Mouse (Mus musculus) G1E (cell line): ENCODE measurements around the gene Zeb2. TPM values are rescaled to one million over a fixed set of nuclear protein-coding genes. Genes with fewer than 3 reads are reported as not detected.

ENCODE experiments used
- ATAC-seq: 2 replicates; pipeline ENCODE4 v1.8.0; 2016; ENCODE audit warnings: mild to moderate bottlenecking; ENCODE audit not compliant: insufficient number of reproducible peaks, poor library complexity, low FRiP score, severe bottlenecking; ENCODE audit errors: extremely low read depth
- DNase-seq: peaks from one replicate; pipeline ENCODE4 v3.0.0; 2012; ENCODE audit warnings: low spot score
- H3K27me3 ChIP-seq: 2 replicates; pipeline ENCODE4 v1.6.1; 2012; ENCODE audit warnings: mild to moderate bottlenecking, low read length, inconsistent platforms; ENCODE audit not compliant: insufficient read depth
- H3K36me3 ChIP-seq: replicated peaks from 2 replicates; pipeline ENCODE3; 2012; ENCODE audit warnings: mild to moderate bottlenecking, inconsistent platforms
- H3K4me1 ChIP-seq: 2 replicates; pipeline ENCODE4 v1.6.1; 2012; ENCODE audit warnings: low read depth, low read length, inconsistent platforms, mixed read lengths; ENCODE audit not compliant: insufficient read depth
- H3K4me3 ChIP-seq: 2 replicates; pipeline ENCODE4 v1.5.1; 2012; ENCODE audit warnings: low read depth, mild to moderate bottlenecking, inconsistent platforms, low read length, moderate library complexity, mixed read lengths
- H3K9me3 ChIP-seq: replicated peaks from 2 replicates; pipeline ENCODE4 v1.6.1; 2012; ENCODE audit warnings: inconsistent platforms
- CTCF ChIP-seq: IDR thresholded peaks from 2 replicates; pipeline ENCODE4 v1.5.1; 2012; ENCODE audit warnings: low read depth, low read length, inconsistent platforms, mixed read lengths
- GATA1 ChIP-seq: IDR thresholded peaks from 2 replicates; pipeline ENCODE4 v1.6.1; 2012; ENCODE audit warnings: borderline replicate concordance, low read length, inconsistent platforms, mixed read lengths
- GATA2 ChIP-seq: IDR thresholded peaks from 2 replicates; pipeline ENCODE4 v1.6.1; 2012; ENCODE audit warnings: low read depth, low read length, inconsistent platforms, borderline replicate concordance
- POLR2AphosphoS5 ChIP-seq: IDR thresholded peaks from 2 replicates; pipeline ENCODE4 v1.6.1; 2012; ENCODE audit warnings: low read depth, low read length, inconsistent platforms; ENCODE audit not compliant: insufficient replicate concordance
- TAL1 ChIP-seq: conservative IDR thresholded peaks from 2 replicates; pipeline ENCODE4 v1.6.1; 2012; ENCODE audit warnings: low read depth, low read length, inconsistent platforms, mixed read lengths
- polyA plus RNA-seq: library from polyadenylated mRNA; stranded (reverse); fragments of >175 nt; gene quantifications from 2 replicates; pipeline ENCODE4 v1.2.3, GENCODE M21; 2012
- total RNA-seq, 2 experiments: library from RNA; stranded (forward) in 1 of 2; stranded (reverse) in 1 of 2; fragments of 200-1000 nt in 1 of 2; fragments of >200 nt in 1 of 2; fragmentation: Nextera tagmentation in 1 of 2; gene quantifications; 2 replicates each; pipeline ENCODE4 v1.2.3; 2014 to 2017

The Zeb2 gene
- total and polyA plus RNA-seq, 3 experiments: 5.6 to 216 (median 79.0) TPM

- Histone ChIP-seq H3K36me3 (peaks cover 46% of the 10 kb centered on the region), H3K9me3 (no peaks in the 10 kb centered on the region), H3K27me3 (no peaks in the 10 kb centered on the region), H3K4me1 (peaks cover 45% of the 10 kb centered on the region), H3K4me3 (no peak overlapping the region)
- ATAC-seq: no peak
- TF ChIP-seq GATA2: no peak
- DNase-seq: no peak
Observed at GRCm38 (mm10) chr2:45071296-45071695, 45.9 kb downstream of the Zeb2 start.

- no peak for ATAC-seq
- H3K4me3 ChIP-seq: no peak overlapping the region
- TF ChIP-seq GATA2: no peak
- no peak for TF ChIP-seq POLR2AphosphoS5
- no peak for TF ChIP-seq TAL1
- no peak for TF ChIP-seq GATA1
- no peak for TF ChIP-seq CTCF
- no peak for DNase-seq
- no peaks in the 10 kb centered on the region for H3K27me3 ChIP-seq
- H3K9me3 ChIP-seq: no peaks in the 10 kb centered on the region
- H3K4me1 ChIP-seq: peaks cover 45% of the 10 kb centered on the region
- peaks cover 51% of the 10 kb centered on the region for H3K36me3 ChIP-seq
Observed at GRCm38 (mm10) chr2:45070612-45071276, 46.5 kb downstream of the Zeb2 start.

- Histone ChIP-seq H3K27me3 (no peaks in the 10 kb centered on the region), H3K4me3 (no peak overlapping the region; the same call in 1 of the 2 replicates), H3K4me1 (peaks cover 47% of the 10 kb centered on the region), H3K36me3 (peaks cover 50% of the 10 kb centered on the region), H3K9me3 (no peaks in the 10 kb centered on the region)
- no peak for DNase-seq
- peak; percentile 67; the same call in 1 of the 2 replicates for ATAC-seq
- TF ChIP-seq POLR2AphosphoS5 (no peak), CTCF (no peak), TAL1 (no peak), GATA1 (no peak), GATA2 (no peak)
Observed at GRCm38 (mm10) chr2:45068792-45069550, 48.2 kb downstream of the Zeb2 start.

GRCm38 (mm10) chr2:45067116-45067515, 50.1 kb downstream of the Zeb2 start:
- DNase-seq (no peak), ATAC-seq (no peak)
- no peaks in the 10 kb centered on the region for H3K9me3 ChIP-seq
- H3K36me3 ChIP-seq: peaks cover 50% of the 10 kb centered on the region
- H3K27me3 ChIP-seq: no peaks in the 10 kb centered on the region
- peaks cover 46% of the 10 kb centered on the region for H3K4me1 ChIP-seq
- TF ChIP-seq GATA2 (no peak), GATA1 (no peak), POLR2AphosphoS5 (no peak), TAL1 (no peak), CTCF (no peak)
- no peak overlapping the region for H3K4me3 ChIP-seq

GRCm38 (mm10) chr2:45063300-45063890, 53.8 kb downstream of the Zeb2 start:
- peaks cover 49% of the 10 kb centered on the region for H3K4me1 ChIP-seq
- H3K9me3 ChIP-seq: no peaks in the 10 kb centered on the region
- H3K4me3 ChIP-seq: no peak overlapping the region
- H3K27me3 ChIP-seq: no peaks in the 10 kb centered on the region
- peaks cover 66% of the 10 kb centered on the region for H3K36me3 ChIP-seq
- ATAC-seq: no peak
- TF ChIP-seq GATA1 (no peak), GATA2 (no peak), TAL1 (no peak), POLR2AphosphoS5 (no peak), CTCF (no peak)
- no peak for DNase-seq

- Histone ChIP-seq H3K9me3 (no peaks in the 10 kb centered on the region), H3K36me3 (peaks cover 63% of the 10 kb centered on the region), H3K4me3 (no peak overlapping the region), H3K4me1 (peaks cover 52% of the 10 kb centered on the region), H3K27me3 (no peaks in the 10 kb centered on the region)
- DNase-seq: no peak
- no peak for ATAC-seq
- TF ChIP-seq TAL1 (no peak), GATA2 (no peak), GATA1 (no peak), CTCF (no peak), POLR2AphosphoS5 (no peak)
Observed at GRCm38 (mm10) chr2:45062136-45062535, 55.1 kb downstream of the Zeb2 start.
